Mouse (Mus musculus): ENCODE data around the gene Plbd2. TPM values are rescaled to one million over a fixed set of nuclear protein-coding genes. Genes with fewer than 3 reads are reported as not detected.

The Plbd2 gene
- total RNA-seq, 1 experiment from 2014 or later = 63.6 TPM

GRCm38 (mm10) chr5:120473361-120473760 lies 30.1 kb downstream of the Plbd2 start:
- DNase-seq = no peak

- peak; percentile 47 for DNase-seq
Observed at GRCm38 (mm10) chr5:120472770-120473169, 30.7 kb downstream of the Plbd2 start, which contains the start of gene Sdsl. TSS of gene Sdsl (minus strand) at chr5:120472810.

DNA sequence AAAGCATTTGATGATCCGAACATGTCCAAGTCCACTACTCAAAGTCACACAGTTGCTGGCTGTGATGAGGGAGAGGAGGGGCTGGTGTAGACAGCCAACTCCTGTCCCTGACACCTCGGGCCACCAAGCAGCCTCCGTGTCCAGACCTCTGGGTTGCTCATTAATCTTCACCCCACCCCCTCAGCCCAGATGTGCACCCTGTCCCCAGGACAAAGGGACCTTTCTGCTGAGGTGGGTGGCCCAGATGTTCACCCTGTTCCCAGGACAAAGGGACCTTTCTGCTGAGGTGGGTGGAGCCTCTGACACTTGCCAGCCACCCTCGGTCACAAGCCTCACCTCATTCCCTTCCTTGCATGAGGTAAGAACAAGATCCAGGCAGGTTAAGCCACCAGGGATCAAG lies 31.9 kb downstream of the Plbd2 start:
- no peak for DNase-seq

DNA sequence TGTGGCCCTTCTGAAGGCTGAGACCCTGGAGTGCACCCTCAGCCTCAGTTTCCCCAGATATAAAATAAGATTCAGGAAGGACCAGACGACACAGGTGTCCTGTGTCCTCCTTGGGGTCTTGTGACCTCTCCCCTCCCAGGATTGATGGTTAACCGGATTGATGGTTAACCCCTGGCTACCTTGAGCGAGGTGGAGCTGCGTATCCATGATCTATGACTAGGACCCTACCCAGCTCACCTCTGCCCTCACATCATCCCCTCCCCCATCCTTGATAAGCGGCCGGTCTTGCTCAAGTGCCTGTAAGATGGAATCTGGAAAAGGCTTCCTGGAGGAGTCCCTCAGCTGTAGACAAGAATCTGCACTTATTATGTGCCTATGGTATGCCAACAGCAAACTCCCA lies 34.6 kb downstream of the Plbd2 start:
- no peak for DNase-seq

DNA sequence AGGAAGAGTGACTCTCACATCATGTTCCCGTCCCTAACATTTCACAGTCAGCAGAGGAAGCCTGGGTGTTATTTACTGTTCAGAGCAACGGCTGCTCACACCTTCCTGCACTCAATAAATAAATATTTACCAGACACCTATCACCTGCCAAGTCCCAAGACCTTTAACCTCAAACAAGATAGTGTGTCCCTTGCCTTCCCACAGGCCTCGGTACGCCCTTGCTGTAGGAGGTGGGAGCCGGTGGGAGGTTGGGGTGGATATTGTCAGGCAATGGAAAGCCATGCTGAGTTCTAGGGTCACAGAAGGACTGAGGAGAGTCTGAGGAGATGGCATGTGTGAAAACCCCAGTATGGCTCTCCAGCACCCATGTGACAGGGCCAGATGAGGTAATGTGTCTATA lies 35.1 kb downstream of the Plbd2 start:
- DNase-seq = no peak

DNA sequence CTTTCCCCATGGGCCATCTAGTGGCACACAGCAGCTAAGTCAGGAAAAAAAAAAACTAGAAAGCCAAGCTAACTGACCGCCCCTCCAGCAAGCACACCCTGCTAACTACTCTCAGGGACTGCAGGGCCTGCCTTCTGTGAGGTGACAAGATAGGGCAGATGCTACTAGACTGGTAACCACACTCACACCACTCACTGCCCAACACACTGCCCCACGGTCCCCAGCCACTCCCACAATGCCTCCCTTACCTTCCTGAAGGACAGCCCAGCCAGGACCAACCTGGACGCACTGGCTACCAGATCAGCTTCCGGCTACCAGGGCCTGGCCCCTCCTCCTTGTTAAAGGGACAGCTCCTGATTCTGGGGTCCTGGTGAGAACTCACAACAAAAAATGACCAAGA lies 36.4 kb downstream of the Plbd2 start:
- peak; percentile 76 for DNase-seq

- DNase-seq = peak; percentile 84
Observed at GRCm38 (mm10) chr5:120465860-120466259, 37.6 kb downstream of the Plbd2 start.

- peak; percentile 71 for DNase-seq
Observed at GRCm38 (mm10) chr5:120465062-120465461, 38.4 kb downstream of the Plbd2 start.

- DNase-seq = peak; percentile 54
Observed at GRCm38 (mm10) chr5:120464321-120464720, 39.1 kb downstream of the Plbd2 start.

DNA sequence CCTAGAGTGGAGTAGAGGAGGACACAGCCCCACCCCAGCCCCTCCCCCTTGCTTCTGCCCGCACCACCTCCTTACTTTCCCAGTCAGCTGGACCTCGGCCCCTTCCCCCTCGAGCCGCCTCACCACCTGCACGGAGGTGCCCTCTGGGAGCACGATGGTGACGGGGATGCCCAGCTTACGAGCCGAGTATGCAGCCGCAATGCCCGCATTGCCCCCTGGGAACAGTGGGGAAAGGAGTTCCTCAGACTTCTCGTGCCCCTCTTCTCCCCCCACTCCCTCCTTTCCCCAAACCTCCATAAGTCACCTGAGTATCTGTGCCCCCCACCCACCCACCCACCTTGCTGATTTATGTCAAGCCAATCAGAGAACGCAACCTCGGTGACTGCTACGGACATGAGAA lies 41.5 kb downstream of the Plbd2 start:
- DNase-seq = no peak

- DNase-seq = peak; percentile 81
Observed at GRCm38 (mm10) chr5:120459133-120459532, 44.3 kb downstream of the Plbd2 start.

- peak; percentile 86 for DNase-seq
Observed at GRCm38 (mm10) chr5:120457628-120458027, 45.8 kb downstream of the Plbd2 start.

DNA sequence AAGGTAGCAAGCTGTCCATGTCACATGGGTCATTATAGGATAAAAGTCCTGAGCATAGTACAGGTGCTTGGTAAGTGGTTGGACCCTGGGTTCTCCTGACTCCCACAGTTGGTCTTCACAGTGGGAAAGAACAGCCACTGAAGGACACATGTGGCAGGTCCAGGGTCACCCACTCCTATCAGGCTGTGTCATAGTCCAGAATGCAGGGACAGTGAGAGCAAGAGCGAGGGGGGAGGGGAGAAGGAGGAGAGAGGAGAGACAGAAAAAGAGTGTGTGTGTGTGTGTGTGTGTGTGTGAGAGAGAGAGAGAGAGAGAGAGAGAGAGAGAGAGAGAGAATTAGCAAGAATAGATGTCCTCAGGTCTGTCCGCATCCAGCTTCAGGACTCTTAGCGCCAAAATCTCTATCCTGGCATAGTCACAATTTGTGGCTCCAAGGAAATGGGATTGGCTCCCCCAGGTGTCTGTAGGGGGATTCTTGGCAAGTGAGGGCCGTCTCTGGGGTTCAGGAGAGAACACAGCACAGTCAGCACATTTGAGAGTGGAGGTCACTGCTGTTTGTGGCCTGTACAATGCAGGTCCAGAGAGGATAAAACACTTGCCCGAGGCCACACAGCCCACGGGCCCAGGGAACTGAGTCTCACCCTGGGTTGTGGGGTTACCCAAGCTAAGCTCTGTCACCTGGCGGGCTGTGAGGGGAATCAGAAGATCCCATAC lies 46.4 kb downstream of the Plbd2 start:
- DNase-seq = peak; percentile 68

DNA sequence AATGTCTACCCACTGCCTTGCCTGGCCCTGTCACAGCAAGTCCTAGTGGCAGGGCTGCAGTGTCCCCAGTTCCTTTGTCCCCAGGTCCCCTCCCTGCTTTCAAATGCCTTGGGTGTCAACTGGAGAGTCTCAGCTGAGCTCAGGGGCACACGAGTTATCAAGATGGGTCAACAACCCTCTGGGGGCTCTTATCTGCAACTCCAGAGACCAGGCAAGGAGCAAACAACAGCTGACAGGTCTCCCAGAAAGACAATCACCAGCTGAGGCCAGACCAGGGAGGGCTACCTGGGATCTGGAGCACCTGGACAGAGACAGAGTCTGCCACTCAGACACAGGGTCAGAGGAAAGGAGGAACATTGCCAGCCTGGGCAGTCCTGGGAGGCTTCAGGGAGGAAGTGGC lies 47.2 kb downstream of the Plbd2 start:
- no peak for DNase-seq

DNA sequence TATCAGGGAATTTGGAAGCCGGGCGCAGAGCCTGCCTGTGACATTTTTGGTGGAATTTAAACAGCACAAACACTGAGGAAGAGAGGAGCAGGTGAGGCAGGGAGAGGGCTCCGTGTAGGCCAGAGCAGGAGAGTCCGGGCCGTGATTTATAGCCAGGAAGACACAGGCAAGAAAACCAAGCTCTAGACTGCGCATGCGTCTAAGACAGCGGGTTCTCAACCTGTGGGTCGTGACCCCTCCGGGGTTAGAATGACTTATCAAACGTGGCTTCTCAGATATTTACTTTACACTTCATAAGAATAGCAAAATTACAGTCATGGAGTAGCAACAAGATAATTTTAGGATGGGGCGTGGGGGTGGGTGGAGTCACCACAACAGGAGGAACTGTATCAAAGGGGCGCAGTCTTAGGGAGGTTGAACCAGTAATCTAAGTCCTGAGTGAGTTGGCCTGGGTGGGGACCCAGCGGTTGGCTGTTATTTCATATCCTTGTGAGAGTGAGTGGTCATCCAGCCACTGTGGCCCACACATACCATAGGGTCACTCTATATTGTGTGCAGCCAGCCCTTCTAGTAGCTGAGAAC lies 48.6 kb downstream of the Plbd2 start:
- no peak for DNase-seq

DNA sequence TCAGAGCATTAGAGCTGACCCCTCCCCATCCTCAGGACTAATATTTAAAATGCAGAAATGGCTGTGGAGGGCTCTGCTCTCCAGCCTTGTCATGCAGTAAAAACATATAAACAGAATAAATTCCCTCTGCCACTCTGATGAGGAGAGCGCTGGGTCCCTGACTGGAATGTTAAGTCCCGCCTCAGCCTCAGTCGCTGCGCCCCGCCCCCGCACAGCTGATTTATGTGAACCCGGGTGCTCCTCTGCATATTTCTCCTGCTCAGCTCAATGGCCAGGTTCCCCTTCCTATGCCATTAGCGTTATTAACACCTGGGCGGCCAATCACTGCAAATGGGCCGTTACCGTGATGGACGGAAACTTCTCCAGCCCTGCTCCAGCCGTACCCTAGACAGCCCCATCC lies 56.1 kb downstream of the Plbd2 start:
- no peak for DNase-seq

GRCm38 (mm10) chr5:120440733-120441132 lies 62.7 kb downstream of the Plbd2 start:
- DNase-seq = peak; percentile 95

- peak; percentile 38 for DNase-seq
Observed at GRCm38 (mm10) chr5:120439887-120440670, 63.3 kb downstream of the Plbd2 start.

GRCm38 (mm10) chr5:120438991-120439710 lies 64.3 kb downstream of the Plbd2 start:
- DNase-seq = no peak

- no peak for DNase-seq
Observed at GRCm38 (mm10) chr5:120438469-120438868, 65.0 kb downstream of the Plbd2 start.

DNA sequence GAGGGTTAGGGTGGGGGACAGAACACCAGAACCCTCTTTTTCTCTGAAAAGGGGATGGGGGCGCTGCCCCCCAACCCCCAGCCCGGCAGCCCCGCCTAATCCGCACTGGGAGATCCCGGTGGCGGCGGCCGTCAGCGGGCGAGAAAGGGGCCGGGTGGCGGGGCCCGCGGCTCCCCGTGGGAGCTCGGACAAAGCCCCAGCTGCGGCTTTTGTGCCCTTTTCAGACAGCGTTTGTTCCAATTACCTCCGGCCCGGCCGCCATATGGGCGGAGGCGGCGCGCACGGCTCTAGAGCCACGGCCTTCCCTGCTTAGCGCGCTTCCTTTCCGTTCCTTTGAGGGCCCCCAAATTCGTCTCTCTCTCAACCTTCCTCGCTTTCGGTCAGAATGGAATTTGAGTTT lies 65.4 kb downstream of the Plbd2 start:
- DNase-seq = no peak

GRCm38 (mm10) chr5:120437539-120437938 lies 65.9 kb downstream of the Plbd2 start:
- DNase-seq = no peak

Measured in adrenal gland, postnatal 14 days (tissue).